Mouse (Mus musculus) forelimb bud, embryonic 11.5 days (tissue): Measurements from ENCODE around the gene 1700016C15Rik.

Experiments used
- DNase-seq: peaks from one replicate; pipeline ENCODE4 v3.0.0-alpha.2; 2012; ENCODE audit warnings: low read depth, low spot score

The 1700016C15Rik gene

DNA sequence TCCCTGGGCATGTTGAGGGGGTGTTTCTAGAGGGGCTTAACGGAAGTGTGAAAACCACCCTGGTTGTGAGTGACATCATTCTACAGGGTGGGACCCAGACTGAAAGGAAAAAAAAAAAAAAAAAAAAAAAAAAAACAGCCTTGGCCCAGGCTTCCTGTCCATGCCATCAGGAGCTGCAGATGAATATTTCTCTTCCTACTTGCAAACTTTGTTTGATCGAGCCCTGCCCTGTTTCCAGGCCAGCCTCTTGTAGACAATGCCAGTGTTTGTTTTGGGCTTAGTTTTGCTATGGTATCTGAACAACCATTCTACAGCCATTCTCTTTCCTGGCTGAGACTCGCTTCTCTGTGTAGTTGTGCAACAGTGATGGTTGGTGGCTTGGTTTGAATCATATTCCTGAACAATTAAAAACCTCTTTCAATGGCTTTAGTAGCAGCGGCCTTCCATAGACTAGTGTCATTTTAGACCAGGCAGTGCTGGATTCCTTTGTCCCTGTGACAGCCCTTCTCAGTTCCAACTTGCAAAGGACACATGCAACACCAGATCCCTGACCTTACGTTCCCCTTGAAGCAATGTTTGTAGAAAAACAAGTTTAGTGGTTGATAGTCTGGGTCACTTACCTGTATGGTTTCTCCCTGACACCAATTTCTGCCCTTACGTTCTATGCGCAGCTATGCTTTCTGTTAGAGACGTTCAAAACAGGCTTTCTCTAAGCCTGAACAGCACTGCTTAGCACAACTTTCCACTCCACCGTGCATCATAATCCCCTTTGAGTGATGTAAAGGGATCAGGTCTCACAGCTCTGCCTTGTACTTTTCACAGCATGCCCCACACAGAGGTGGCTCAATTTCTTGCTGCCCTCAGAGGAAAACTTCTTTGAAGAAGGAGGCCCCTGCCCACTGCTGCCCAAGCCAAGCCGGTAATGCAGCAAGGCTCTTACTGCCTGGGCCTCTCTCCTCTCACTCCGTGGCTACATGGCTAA is at the start of gene 1700016C15Rik:
1700016C15Rik (plus strand) TSS at position 772 of the 982 bp plus-strand sequence.
- no peak for DNase-seq

DNA sequence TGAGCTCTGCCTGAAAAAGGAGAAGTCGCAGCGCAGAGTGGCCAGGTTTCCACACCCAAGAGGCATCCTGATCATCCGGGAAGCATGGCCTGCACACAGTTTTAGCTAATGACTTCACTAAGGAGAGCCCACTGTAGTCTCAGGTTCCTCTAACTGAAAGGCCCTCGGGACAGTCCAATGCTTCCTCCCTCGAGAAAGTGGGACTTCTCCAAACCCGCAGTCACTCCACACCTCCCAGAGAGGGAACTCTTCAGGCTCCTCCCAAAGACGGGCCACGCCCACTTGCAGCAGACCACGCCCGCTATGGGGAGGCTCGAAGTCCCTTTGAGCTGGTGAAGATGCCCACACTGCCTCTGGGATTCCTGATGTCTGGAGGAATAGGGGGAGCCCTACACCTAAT is 48.4 kb upstream of the 1700016C15Rik start:
- DNase-seq, result no peak

DNA sequence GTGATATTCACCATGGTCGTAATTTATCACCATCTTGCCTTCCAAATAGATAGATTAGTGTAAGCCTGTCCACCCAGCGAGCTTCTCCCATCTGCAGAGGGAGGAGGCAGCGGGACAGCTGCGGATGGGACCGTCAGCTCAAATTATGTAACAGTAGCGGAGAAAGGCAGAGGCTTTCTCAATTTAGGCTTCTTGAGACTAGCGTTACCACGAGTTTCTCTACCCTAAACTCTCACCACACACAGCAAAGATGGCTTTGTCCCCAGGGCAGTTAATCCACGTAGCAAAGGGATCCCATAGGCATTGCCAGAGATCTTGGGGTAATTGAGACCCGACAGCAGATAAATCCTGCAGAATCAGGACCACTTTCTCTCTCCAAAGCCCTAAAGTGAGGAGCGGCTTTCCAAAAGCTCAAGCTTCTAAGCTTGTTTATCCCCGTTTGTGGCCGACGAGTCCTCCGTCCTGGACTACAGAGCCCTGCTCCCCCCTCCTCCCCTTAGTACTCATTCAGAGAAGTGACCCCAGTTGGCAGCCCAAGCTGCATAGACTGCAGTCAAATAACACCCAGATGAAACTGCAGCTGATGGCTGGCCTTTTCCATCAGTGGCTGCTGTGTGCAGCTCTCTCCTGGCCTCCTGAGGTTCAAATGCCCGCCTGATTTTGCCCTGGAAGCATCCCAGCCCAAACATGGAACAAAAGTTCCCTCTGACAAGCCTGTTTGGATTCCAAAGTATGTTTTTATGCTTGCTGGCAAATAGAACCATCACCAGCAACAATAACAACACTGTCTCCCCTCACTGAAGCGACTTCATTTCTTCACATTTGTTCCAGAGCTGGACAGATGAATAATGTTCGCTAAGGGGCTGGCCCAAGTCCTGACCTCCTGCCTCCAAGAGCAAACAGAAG is 45.4 kb upstream of the 1700016C15Rik start:
- no peak for DNase-seq

DNA sequence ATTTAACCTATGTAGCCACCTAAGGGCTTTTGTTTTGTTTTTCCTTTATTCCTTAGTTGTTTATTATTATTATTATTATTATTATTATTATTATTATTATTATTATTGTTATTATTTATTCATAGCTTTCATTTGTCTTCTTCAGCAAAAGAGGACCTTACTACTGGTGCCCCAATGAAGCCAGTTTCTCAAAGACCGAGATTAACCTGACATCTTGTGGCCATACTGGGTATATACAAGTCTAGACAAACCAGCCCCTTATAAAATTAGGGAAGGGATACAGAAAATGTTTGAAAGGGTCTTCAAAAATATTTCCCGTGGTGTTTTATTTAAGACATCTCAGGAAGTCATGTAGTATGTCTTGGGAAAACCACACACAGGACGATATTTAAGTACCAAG is 44.7 kb upstream of the 1700016C15Rik start:
- peak; percentile 56 for DNase-seq

GRCm38 (mm10) chr1:177686137-177686536 is 43.5 kb upstream of the 1700016C15Rik start:
- DNase-seq, result no peak

- DNase-seq, result no peak
Observed at GRCm38 (mm10) chr1:177686982-177687381, 42.6 kb upstream of the 1700016C15Rik start.

GRCm38 (mm10) chr1:177692491-177692890 is 37.1 kb upstream of the 1700016C15Rik start:
- DNase-seq, result no peak

DNA sequence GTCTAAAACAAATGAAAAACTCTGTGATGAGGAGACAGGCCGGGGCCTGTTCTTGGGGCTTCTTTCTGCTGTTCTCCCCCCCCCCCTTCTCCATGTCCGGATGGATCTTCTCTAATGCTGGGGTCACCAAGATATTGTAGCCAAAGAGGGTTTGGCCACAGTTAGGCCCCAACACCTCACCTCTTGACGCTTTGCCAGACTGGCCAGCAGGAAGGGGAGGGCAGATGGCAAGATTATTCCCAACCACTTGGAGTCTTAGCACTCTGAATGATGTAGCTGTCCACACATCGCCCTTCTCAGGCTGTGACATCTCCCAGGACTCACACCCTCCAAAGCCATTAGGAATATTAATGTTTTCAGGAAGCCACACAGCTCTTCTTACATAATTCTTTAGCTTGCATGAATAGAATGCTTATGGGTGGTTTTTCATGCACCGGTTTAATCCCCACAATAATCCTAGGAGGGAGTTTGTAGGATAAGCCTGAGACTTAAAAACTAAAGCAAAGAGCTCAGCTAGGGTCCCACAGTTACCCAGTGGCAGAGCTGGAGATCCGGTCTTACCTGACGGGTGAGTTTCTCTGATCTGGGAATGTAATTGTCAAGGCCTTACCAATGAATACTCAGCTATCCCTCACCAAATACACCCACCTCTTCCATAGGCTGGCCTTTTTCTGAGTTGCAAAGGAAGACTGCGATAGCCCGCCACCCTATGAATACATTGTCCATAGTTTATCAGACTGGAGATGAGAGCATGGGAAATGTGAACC is 35.9 kb upstream of the 1700016C15Rik start:
- no peak for DNase-seq

GRCm38 (mm10) chr1:177700560-177700959 is 29.1 kb upstream of the 1700016C15Rik start:
- no peak for DNase-seq

- DNase-seq, result peak; percentile 85
Observed at GRCm38 (mm10) chr1:177702481-177703146, 27.0 kb upstream of the 1700016C15Rik start.

GRCm38 (mm10) chr1:177703147-177703807 is 26.3 kb upstream of the 1700016C15Rik start:
- DNase-seq, result no peak

- DNase-seq, result no peak
Observed at GRCm38 (mm10) chr1:177705204-177705603, 24.4 kb upstream of the 1700016C15Rik start.

- no peak for DNase-seq
Observed at GRCm38 (mm10) chr1:177707571-177707970, 22.0 kb upstream of the 1700016C15Rik start.

DNA sequence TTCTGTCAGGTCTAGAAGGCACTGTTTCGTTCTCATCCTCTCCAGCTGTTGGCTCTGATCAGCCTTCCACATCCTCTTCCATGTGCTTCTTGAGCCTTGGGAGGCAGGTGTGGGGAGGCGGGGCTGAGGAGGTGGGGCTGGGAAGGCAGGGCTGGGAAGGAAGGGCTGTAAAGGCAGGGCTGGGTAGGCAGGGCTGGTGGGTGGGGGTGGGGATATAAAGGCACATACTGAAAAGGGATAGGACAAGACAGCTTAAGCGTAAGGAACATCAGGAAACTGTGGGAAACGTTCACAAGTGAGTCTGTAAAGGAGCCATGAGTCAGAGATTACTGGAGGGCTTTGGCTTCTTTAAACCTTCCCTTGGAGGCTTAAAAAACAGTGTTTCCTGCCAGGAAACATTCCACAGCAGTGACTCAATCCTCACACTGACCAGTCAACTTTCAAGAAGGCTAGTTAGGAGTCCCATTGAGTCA is 21.0 kb upstream of the 1700016C15Rik start:
- no peak for DNase-seq

- no peak for DNase-seq
Observed at GRCm38 (mm10) chr1:177711000-177711399, 18.6 kb upstream of the 1700016C15Rik start.

DNA sequence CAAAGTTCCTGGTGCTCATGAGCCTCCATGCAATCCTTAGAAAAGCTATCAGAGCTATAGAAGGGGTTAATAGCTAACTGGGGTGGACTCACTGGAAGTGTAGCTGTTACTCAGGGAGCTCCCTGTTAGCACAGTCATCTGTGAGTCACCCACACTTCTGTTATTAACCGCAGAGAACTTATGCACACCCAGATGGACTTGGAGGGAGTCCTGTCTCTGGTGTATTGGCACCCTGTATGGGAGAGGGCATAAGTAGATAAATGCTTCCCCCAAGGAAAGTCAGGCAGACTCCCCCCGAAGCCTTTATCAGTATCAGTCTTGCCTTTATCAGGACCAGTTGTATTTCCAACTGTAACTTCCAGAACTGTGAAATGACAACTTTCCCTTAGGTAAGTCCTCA is 18.2 kb upstream of the 1700016C15Rik start:
- DNase-seq, result no peak

DNA sequence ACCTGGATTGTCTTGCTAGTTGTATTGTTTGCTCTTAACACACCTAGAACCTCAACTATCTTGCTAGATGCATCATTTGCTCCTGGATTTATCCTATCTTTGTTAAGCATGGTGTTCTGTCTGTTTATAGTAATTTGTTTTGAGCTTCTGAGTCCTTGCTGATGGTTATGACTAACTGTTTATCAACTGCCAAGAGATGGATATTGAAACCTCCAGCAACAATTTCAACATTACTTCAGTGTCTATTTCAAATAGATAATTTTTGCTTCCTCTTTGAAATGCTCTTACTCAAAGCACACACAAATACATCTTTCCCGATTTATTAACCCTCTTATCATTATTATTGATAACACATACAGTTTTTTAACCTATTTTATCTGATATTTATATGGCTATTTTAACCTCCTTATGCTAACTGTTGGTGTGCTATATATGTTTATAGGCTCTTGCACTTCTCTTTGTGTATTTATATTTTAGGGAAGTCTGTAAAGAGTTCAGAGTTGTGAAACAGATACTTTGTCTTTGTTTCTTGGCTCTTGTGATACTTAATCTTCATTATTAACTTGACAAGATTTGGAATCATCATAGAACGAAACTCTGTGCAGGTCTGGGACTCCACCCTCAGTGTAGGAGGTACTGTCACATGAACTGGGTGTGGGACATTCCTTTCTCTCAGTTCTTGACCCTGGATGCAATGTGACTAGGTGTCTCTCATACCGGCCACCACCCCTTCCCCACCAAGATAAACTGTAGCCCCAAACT is 15.8 kb upstream of the 1700016C15Rik start:
- DNase-seq, result no peak

DNA sequence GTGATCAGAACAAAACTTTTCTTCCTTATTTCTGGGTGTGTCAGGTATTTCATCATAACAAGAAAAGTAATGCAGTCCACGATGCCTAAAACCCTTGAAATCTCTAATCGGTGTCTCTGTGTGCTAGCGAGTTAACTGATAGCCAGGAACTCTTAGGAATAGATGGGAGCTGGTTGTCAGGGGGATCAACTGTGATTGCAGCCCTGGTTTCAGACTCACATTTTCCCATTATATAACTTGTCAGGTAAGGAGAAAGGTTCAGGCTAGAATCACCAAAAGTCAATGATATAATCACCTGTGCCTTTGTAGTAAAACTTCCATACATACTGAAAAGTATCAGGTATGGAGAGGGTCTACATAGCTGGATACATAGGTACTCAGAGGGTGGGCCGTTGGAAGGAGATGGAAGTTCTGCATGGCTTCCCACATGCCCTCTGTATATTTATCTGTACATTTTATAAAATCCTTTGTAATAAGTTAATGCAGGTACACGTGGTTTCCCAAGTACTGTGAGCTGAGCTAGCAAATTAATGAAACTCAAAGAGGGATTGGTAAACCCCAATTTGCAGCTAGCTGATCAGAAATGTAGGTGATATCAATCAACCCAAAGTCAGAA is 15.1 kb upstream of the 1700016C15Rik start:
- no peak for DNase-seq

DNA sequence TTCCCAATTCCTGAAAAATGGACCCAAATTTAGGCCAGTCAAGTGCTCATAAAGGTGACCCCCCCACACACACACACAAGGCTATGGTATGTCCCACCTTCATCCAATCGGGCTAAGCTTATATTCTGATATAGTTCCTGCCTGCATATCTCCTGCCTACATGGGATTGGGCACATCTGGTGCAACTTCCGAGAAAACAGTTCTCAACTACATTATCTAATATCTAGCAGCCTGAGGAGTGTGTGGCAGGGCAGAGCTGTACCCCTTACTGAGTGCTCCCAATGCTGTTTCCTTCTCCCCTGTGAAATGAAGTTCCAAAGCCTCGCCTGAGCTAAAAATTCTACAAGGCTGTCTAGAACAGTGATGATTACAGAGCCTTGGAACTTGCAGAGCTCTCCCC is 13.2 kb upstream of the 1700016C15Rik start:
- no peak for DNase-seq
